Mouse (Mus musculus): Measurements from ENCODE around the gene Padi6. TPM values are rescaled to one million over a fixed set of nuclear protein-coding genes. Genes with fewer than 3 reads are reported as not detected.

The Padi6 gene
- polyA plus RNA-seq, 1 experiment from 2014 or later = not detected

DNA sequence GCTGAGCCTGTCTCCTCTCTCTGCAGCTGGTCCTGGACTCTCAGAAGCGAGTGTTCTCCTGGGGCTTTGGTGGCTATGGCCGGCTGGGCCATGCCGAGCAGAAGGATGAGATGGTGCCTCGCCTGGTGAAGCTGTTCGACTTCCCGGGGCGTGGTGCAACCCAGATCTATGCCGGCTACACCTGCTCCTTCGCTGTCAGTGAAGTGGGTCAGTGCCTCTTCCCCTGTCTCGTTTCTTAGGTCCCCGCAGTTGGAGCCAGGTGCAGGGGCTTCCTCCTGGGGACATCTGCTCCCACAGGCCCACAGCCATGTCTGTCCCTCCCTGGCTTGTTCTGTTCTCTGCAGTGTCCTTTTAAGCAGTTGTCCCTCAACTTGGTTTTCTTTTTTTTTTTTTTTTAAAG lies 25.4 kb downstream of the Padi6 start:
- Histone ChIP-seq H3K36me3 (ENCODE audit: control insufficient read depth, insufficient read depth) (peaks cover 54% of the 10 kb centered on the region), H3K4me2 (ENCODE audit: low read length) (no peak overlapping the region), H3K4me1 (replicated peaks; ENCODE audit: control insufficient read depth, insufficient read depth, low read length) (peaks cover 18% of the 10 kb centered on the region), H3K9ac (replicated peaks; ENCODE audit: low read depth, low read length) (no peak overlapping the region), H3K4me3 (replicated peaks; ENCODE audit: low read length) (no peak overlapping the region), H3K9me3 (ENCODE audit: control insufficient read depth, low read length) (no peaks in the 10 kb centered on the region), H3K27me3 (replicated peaks; ENCODE audit: control insufficient read depth, insufficient read depth, low read length) (no peaks in the 10 kb centered on the region), H3K27ac (ENCODE audit: low read length) (no peak overlapping the region)
- whole genome bisulfite sequencing = 93% methylated on average over 11 of the region's 11 CpGs
- ATAC-seq = no peak

GRCm38 (mm10) chr4:140714586-140714985 lies 27.9 kb downstream of the Padi6 start:
- Histone ChIP-seq H3K27ac (ENCODE audit: low read length) (peak overlapping the region; percentile 49; the same call in 1 of the 2 replicates), H3K9ac (replicated peaks; ENCODE audit: low read depth, low read length) (no peak overlapping the region), H3K4me2 (ENCODE audit: low read length) (no peak overlapping the region), H3K4me1 (replicated peaks; ENCODE audit: control insufficient read depth, insufficient read depth, low read length) (peaks cover 18% of the 10 kb centered on the region), H3K27me3 (replicated peaks; ENCODE audit: control insufficient read depth, insufficient read depth, low read length) (no peaks in the 10 kb centered on the region), H3K9me3 (ENCODE audit: control insufficient read depth, low read length) (no peaks in the 10 kb centered on the region), H3K36me3 (ENCODE audit: control insufficient read depth, insufficient read depth) (peaks cover 52% of the 10 kb centered on the region), H3K4me3 (replicated peaks; ENCODE audit: low read length) (no peak overlapping the region)
- ATAC-seq = no peak
- 75% methylated on average over 5 of the region's 5 CpGs for WGBS

GRCm38 (mm10) chr4:140713480-140714365 lies 28.7 kb downstream of the Padi6 start:
- no peaks in the 10 kb centered on the region for H3K9me3 ChIP-seq (ENCODE audit: control insufficient read depth, low read length)
- H3K9ac ChIP-seq (replicated peaks; ENCODE audit: low read depth, low read length) = peak overlapping the region; percentile 26
- no peak overlapping the region; the same call in 1 of the 2 replicates for H3K4me2 ChIP-seq (ENCODE audit: low read length)
- peaks cover 18% of the 10 kb centered on the region for H3K4me1 ChIP-seq (replicated peaks; ENCODE audit: control insufficient read depth, insufficient read depth, low read length)
- H3K27ac ChIP-seq (ENCODE audit: low read length) = peak overlapping the region; percentile 49
- H3K27me3 ChIP-seq (replicated peaks; ENCODE audit: control insufficient read depth, insufficient read depth, low read length) = no peaks in the 10 kb centered on the region
- peak; percentile 92 for ATAC-seq
- WGBS = 26% methylated on average over 29 of the region's 29 CpGs
- peaks cover 49% of the 10 kb centered on the region for H3K36me3 ChIP-seq (ENCODE audit: control insufficient read depth, insufficient read depth)
- no peak overlapping the region for H3K4me3 ChIP-seq (replicated peaks; ENCODE audit: low read length)

DNA sequence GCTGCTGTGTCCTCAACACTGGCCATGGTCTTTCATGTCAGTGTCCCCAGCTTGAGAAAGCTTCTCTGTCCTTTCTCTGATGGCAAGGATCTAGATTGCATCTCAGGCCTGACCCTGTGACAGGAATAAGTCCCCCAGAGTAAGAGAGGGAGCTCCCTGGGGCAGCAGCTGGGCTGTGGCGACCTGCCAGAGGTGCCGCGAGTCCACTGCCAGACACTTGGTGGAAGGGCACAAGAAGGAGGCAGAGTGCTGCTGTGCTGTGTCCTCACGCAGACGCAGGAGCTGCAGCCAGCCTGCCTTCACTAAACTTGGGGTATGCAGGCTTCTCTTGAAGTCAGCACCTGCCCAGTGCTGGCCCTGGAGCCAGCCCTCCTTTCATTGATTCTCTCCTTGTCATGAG lies 31.1 kb downstream of the Padi6 start:
- Histone ChIP-seq H3K4me1 (replicated peaks; ENCODE audit: control insufficient read depth, insufficient read depth, low read length) (peaks cover 24% of the 10 kb centered on the region), H3K4me2 (ENCODE audit: low read length) (no peak overlapping the region), H3K9ac (replicated peaks; ENCODE audit: low read depth, low read length) (no peak overlapping the region), H3K9me3 (ENCODE audit: control insufficient read depth, low read length) (no peaks in the 10 kb centered on the region), H3K27me3 (replicated peaks; ENCODE audit: control insufficient read depth, insufficient read depth, low read length) (no peaks in the 10 kb centered on the region), H3K4me3 (replicated peaks; ENCODE audit: low read length) (no peak overlapping the region), H3K36me3 (ENCODE audit: control insufficient read depth, insufficient read depth) (peaks cover 34% of the 10 kb centered on the region), H3K27ac (ENCODE audit: low read length) (no peak overlapping the region)
- WGBS = 72% methylated on average over 5 of the region's 5 CpGs
- no peak for ATAC-seq

GRCm38 (mm10) chr4:140710781-140711180 lies 31.7 kb downstream of the Padi6 start:
- Histone ChIP-seq H3K36me3 (ENCODE audit: control insufficient read depth, insufficient read depth) (peaks cover 30% of the 10 kb centered on the region), H3K4me3 (replicated peaks; ENCODE audit: low read length) (no peak overlapping the region), H3K27me3 (replicated peaks; ENCODE audit: control insufficient read depth, insufficient read depth, low read length) (no peaks in the 10 kb centered on the region), H3K9ac (replicated peaks; ENCODE audit: low read depth, low read length) (no peak overlapping the region), H3K9me3 (ENCODE audit: control insufficient read depth, low read length) (no peaks in the 10 kb centered on the region), H3K4me2 (ENCODE audit: low read length) (no peak overlapping the region), H3K4me1 (replicated peaks; ENCODE audit: control insufficient read depth, insufficient read depth, low read length) (peaks cover 28% of the 10 kb centered on the region), H3K27ac (ENCODE audit: low read length) (no peak overlapping the region; the same call in 1 of the 2 replicates)
- no peak for ATAC-seq
- 78% methylated on average over 10 of the region's 10 CpGs for WGBS

DNA sequence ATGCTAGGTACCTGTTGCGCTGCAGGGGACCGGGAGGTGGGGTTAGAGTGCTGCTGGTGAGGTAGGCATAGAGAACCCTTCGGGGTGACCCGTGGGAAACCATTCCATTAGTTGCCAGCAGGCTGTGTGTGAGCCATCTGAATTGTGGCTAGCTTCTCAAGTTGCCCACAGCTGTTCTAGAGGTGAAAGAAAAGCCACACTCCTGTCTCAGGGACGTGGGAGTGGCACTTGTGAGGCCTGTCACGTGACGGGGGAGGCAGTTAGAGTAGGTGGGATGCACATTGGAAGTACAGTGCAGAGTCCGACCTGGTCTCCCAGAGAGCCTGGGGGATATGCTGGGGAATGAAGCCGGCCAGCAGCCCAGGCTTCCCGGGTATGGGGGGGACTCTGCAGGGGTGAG lies 32.8 kb downstream of the Padi6 start:
- ATAC-seq = no peak
- no peak overlapping the region for H3K9ac ChIP-seq (replicated peaks; ENCODE audit: low read depth, low read length)
- no peak overlapping the region for H3K4me2 ChIP-seq (ENCODE audit: low read length)
- peaks cover 25% of the 10 kb centered on the region; the same call in 1 of the 2 replicates for H3K36me3 ChIP-seq (ENCODE audit: control insufficient read depth, insufficient read depth)
- H3K4me1 ChIP-seq (replicated peaks; ENCODE audit: control insufficient read depth, insufficient read depth, low read length) = peaks cover 31% of the 10 kb centered on the region
- no peaks in the 10 kb centered on the region for H3K27me3 ChIP-seq (replicated peaks; ENCODE audit: control insufficient read depth, insufficient read depth, low read length)
- H3K4me3 ChIP-seq (replicated peaks; ENCODE audit: low read length) = no peak overlapping the region
- no peaks in the 10 kb centered on the region for H3K9me3 ChIP-seq (ENCODE audit: control insufficient read depth, low read length)
- no peak overlapping the region for H3K27ac ChIP-seq (ENCODE audit: low read length)
- WGBS = 82% methylated on average over 10 of the region's 10 CpGs

GRCm38 (mm10) chr4:140709111-140709510 lies 33.3 kb downstream of the Padi6 start:
- Histone ChIP-seq H3K36me3 (ENCODE audit: control insufficient read depth, insufficient read depth) (peaks cover 21% of the 10 kb centered on the region; the same call in 1 of the 2 replicates), H3K4me2 (ENCODE audit: low read length) (no peak overlapping the region), H3K9me3 (ENCODE audit: control insufficient read depth, low read length) (no peaks in the 10 kb centered on the region), H3K27ac (ENCODE audit: low read length) (no peak overlapping the region), H3K4me1 (replicated peaks; ENCODE audit: control insufficient read depth, insufficient read depth, low read length) (peaks cover 31% of the 10 kb centered on the region), H3K4me3 (replicated peaks; ENCODE audit: low read length) (no peak overlapping the region), H3K9ac (replicated peaks; ENCODE audit: low read depth, low read length) (no peak overlapping the region), H3K27me3 (replicated peaks; ENCODE audit: control insufficient read depth, insufficient read depth, low read length) (no peaks in the 10 kb centered on the region)
- 77% methylated on average over 7 of the region's 7 CpGs for WGBS
- ATAC-seq = no peak

DNA sequence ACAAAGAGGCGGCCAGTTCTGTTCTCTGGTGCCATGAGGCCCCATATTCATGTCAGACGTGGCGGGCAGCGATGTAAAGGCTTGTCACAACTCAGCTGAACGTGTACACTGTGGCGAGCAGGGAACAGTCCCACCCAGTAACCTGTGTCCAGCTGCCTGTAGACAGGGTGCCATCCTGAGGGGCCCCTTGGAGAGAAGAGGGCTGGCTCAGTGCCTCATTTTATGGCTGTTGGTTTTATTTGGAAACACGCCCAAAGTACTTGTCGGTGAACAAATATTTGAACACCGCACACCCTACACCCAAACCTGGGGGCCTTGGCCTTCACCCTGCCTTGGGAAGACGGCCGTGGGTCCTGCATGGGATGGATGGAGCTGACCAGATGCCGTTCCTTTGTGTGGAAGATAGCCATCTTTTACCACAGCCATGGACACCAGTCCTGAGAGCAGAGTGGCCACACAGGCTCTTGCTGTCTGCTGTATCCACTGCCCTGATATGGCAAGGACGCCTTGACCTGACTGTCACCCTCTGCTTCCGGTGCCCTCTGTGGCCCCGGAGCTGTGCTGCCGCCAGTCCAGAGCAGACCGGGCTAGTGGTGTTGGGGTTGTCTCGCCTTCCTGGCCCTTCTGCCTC lies 34.0 kb downstream of the Padi6 start:
- H3K4me3 ChIP-seq (replicated peaks; ENCODE audit: low read length) = no peak overlapping the region
- peaks cover 20% of the 10 kb centered on the region; the same call in 1 of the 2 replicates for H3K36me3 ChIP-seq (ENCODE audit: control insufficient read depth, insufficient read depth)
- H3K9me3 ChIP-seq (ENCODE audit: control insufficient read depth, low read length) = no peaks in the 10 kb centered on the region
- H3K27me3 ChIP-seq (replicated peaks; ENCODE audit: control insufficient read depth, insufficient read depth, low read length) = no peaks in the 10 kb centered on the region
- no peak overlapping the region for H3K9ac ChIP-seq (replicated peaks; ENCODE audit: low read depth, low read length)
- peaks cover 31% of the 10 kb centered on the region for H3K4me1 ChIP-seq (replicated peaks; ENCODE audit: control insufficient read depth, insufficient read depth, low read length)
- H3K4me2 ChIP-seq (ENCODE audit: low read length) = no peak overlapping the region
- no peak overlapping the region for H3K27ac ChIP-seq (ENCODE audit: low read length)
- no peak for ATAC-seq
- WGBS = 83% methylated on average over 18 of the region's 18 CpGs

- H3K4me3 ChIP-seq (replicated peaks; ENCODE audit: low read length) = no peak overlapping the region
- H3K36me3 ChIP-seq (ENCODE audit: control insufficient read depth, insufficient read depth) = peaks cover 18% of the 10 kb centered on the region; the same call in 1 of the 2 replicates
- ATAC-seq = no peak
- H3K4me1 ChIP-seq (replicated peaks; ENCODE audit: control insufficient read depth, insufficient read depth, low read length) = peaks cover 32% of the 10 kb centered on the region
- 51% methylated on average over 4 of the region's 4 CpGs for WGBS
- no peaks in the 10 kb centered on the region for H3K27me3 ChIP-seq (replicated peaks; ENCODE audit: control insufficient read depth, insufficient read depth, low read length)
- no peak overlapping the region for H3K9ac ChIP-seq (replicated peaks; ENCODE audit: low read depth, low read length)
- no peak overlapping the region for H3K27ac ChIP-seq (ENCODE audit: low read length)
- no peak overlapping the region for H3K4me2 ChIP-seq (ENCODE audit: low read length)
- H3K9me3 ChIP-seq (ENCODE audit: control insufficient read depth, low read length) = no peaks in the 10 kb centered on the region
These were observed 34.8 kb downstream of the Padi6 start for GRCm38 (mm10) chr4:140707615-140708014.

All from forebrain, embryonic 16.5 days (tissue).